Mouse (Mus musculus): ENCODE data around the gene Cox6b1.

Gene Cox6b1

DNA sequence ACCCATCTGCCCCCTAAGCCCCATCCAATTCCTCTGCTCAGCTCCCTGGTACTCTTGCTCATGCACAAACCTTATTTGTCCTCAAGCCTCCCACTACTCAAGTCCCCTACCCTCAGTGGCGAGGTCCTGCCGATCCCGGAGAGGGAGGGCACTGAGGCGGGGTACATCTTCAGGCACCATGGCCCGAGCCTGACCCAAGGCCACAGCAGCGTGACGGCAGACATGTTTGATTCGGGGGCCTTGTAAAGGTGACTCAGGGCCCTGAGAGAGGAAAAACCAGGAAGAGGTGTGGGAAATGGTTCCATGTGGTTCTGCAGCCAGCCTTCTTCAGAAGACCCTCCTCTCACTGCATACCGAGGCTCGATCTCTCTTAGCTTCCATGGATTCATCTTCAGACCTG is 41.6 kb downstream of the Cox6b1 start:
- DNase-seq: no peak

DNA sequence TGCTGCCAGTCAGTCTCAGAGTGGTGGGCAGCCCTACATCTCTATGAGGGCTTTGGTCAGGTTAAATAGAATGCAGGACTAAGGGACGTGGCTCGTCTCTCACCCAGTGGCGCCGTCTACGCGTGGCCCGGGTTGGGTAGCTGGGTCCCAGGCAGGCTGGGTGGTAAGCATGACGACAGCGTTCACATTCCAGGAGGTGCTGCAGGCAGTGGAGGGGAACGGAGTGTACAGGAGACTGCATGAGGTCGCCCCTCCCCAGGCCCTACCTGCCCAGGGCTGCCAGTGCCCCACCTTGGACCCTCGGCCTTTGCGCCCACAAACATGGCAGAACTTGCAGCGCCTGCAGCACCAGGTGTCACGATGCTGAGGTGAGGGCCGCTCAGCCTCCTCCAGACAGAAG is 44.4 kb downstream of the Cox6b1 start:
- DNase-seq: peak in 1 of 2 experiments; percentile 27

DNA sequence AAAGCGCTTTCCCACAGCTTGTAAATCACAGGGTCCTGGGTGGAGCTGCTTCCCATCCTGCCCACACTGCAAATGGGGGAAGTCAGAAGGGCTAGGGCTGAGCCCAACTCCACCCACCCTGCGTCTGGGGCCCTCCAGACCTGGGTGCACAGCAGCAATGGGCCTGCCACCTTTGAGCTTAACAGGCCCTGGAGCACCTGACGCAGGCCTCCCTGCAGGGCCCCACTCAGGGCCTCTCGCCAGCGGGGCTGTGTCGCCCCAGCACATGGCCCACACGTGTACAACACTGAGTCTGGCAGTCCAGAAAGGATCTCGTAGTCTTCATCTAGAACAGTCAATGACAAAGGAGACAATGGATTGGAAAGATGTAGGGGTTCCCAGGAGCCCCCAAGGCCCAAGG is 46.0 kb downstream of the Cox6b1 start:
- no peak for DNase-seq

DNA sequence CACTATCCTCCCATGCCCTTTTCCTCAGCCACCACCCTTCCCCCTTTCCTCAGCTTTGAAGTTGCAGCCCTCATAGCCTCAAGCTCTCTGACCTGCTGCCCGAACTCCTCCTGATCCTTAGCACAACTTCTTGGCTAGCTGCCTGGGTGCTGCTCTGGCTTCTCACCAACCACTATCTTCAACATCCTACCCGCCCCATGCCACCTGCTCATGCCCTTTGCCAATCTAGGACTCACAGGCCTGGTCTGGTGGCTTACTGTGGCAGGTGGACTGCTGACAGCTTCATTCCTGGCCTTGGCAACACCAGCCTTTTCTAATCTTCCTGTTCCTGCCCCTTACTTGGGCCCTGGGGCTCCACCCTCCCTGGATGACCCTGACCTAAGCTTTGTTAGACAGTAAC is 53.0 kb downstream of the Cox6b1 start:
- DNase-seq: peak; percentile 81 to 87

DNA sequence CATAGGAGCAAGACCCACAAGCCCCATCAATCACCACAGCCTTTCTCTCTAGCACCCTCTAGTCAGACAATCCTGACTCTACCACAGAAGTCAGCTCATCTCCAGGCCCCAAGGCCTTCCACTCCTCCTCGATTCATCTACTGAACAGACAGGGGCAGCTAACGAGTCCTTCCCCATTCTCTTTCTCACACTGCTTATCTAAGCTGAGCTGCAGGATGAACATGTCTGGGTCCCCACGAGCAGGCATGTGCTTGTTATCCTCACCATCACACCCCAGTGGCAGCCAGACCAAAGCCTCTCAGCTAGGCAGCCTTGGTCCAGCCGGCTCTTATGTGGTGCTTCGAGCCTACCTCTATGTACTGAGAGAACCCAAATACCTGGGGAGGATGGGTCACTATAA is 53.6 kb downstream of the Cox6b1 start:
- no peak for DNase-seq

DNA sequence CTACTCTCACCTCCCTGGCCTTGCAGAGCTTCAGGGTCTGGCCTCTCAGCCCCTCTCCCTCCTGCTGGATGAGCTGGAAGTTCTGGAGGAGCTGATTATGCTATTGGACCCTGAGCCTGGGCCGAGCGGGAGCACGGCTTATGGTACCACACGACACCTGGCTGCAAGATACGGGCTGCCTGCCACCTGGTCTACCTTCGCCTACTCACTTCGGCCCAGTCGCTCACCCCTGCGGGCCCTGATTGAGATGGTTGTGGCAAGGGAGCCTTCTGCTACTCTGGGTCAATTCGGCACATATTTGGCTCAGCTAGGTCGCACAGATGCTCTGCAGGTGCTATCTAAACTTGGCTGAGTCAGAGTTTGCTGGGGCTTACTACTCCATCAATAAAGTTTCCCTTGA is 58.4 kb downstream of the Cox6b1 start:
- no peak for DNase-seq
